Mouse (Mus musculus): ENCODE measurements around the gene Sin3b. TPM values are rescaled to one million over a fixed set of nuclear protein-coding genes. Genes with fewer than 3 reads are reported as not detected.
A peak's percentile ranks its signal among the peaks of the same experiment; 100 is the strongest.

Gene Sin3b
- polyA plus RNA-seq, 2 experiments: 162 to 211 TPM

DNA sequence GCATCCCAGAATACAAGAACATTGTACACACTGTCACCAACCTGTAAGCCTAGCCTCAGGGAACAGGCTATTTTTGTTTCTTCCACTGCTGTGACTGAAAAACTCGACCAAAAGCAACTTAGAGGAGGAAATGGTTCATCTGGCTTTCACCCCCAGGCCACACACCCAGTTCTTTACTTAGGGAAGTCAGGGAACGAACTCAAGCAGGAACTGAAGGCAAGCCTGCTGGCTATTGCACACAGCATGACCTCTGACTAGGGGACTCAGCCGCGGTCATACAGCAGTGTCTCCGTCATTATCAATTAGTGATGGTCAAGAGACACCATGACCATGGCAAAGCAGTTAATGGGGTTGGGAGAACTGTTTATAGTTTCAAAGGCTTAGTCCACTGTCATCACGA, 10.5 kb upstream of the Sin3b start:
- WGBS: 52% methylated on average over 6 of the region's 6 CpGs
- H3K4me3 ChIP-seq (replicated peaks; ENCODE audit: low read length): no peak overlapping the region
- H3K4me1 ChIP-seq (ENCODE audit: control insufficient read depth, insufficient read depth, low read length): no peaks in the 10 kb centered on the region
- H3K9me3 ChIP-seq (ENCODE audit: control insufficient read depth, low read length): no peaks in the 10 kb centered on the region
- no peaks in the 10 kb centered on the region for H3K36me3 ChIP-seq (ENCODE audit: control insufficient read depth, insufficient read depth, low read length)
- DNase-seq (ENCODE audit: low spot score): no peak
- no peak overlapping the region for H3K4me2 ChIP-seq (replicated peaks; ENCODE audit: low read depth, low read length, severe bottlenecking)
- H3K27me3 ChIP-seq (ENCODE audit: control insufficient read depth, insufficient read depth, low read length): no peaks in the 10 kb centered on the region
- TF ChIP-seq POLR2A (IDR thresholded peaks at IDR 0.05; ENCODE audit: borderline replicate concordance, extremely low read depth, insufficient read depth, insufficient read length): no peak
- no peak overlapping the region for H3K9ac ChIP-seq (ENCODE audit: low read depth, low read length, severe bottlenecking)
- no peak overlapping the region for H3K27ac ChIP-seq (replicated peaks; ENCODE audit: low read depth, low read length)
- no peak for ATAC-seq (ENCODE audit: low FRiP score, low read depth)

DNA sequence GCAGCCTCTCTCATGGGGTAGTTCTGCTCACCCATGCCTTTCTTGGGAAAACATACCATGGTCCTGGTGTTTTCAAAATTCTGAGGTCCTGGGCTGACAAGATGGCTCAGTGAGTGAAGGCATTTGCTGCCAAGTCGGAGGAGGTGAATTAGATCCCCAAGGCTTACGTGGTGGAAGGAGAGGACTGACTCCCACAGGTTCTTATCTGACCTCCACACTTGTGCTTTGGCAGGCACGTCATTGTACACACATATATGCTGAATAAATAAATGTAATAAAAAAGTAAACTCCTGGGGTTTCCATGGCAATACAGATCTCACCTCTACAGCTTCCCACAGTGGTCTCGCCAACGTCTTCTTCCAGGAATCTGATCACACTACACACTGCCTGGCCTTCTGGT, 6.5 kb upstream of the Sin3b start:
- ATAC-seq (ENCODE audit: low FRiP score, low read depth) (no peak), DNase-seq (ENCODE audit: low spot score) (no peak)
- Histone ChIP-seq H3K9me3 (ENCODE audit: control insufficient read depth, low read length) (no peaks in the 10 kb centered on the region), H3K4me2 (replicated peaks; ENCODE audit: low read depth, low read length, severe bottlenecking) (no peak overlapping the region), H3K4me1 (ENCODE audit: control insufficient read depth, insufficient read depth, low read length) (no peaks in the 10 kb centered on the region), H3K4me3 (replicated peaks; ENCODE audit: low read length) (no peak overlapping the region), H3K9ac (ENCODE audit: low read depth, low read length, severe bottlenecking) (no peak overlapping the region), H3K36me3 (ENCODE audit: control insufficient read depth, insufficient read depth, low read length) (no peaks in the 10 kb centered on the region), H3K27me3 (ENCODE audit: control insufficient read depth, insufficient read depth, low read length) (no peaks in the 10 kb centered on the region), H3K27ac (replicated peaks; ENCODE audit: low read depth, low read length) (no peak overlapping the region)
- TF ChIP-seq POLR2A (IDR thresholded peaks at IDR 0.05; ENCODE audit: borderline replicate concordance, extremely low read depth, insufficient read depth, insufficient read length): no peak
- 71% methylated on average over 5 of the region's 5 CpGs for WGBS

DNA sequence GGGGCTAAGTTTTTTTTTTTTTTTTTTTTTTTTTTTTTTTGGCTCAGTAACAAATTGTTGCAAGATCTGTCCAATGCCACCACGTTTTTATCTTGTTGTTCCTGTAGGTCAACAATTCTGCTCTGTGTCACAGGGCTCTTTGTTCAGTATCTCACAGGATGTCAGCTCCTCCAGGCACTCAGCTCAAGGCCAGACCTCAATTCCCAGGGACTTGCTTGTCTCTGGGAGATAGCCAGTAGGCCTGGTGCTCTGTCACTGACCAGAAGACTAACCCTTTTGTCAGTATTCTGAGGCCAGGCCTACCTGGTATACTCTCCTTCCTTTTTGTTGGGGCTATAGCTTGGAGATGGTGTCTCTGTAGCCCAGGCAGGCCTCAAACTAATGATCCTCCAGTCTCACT, 2.5 kb upstream of the Sin3b start:
- H3K4me3 ChIP-seq (replicated peaks; ENCODE audit: low read length): no peak overlapping the region
- DNase-seq (ENCODE audit: low spot score) (no peak), ATAC-seq (ENCODE audit: low FRiP score, low read depth) (no peak)
- no peak overlapping the region for H3K4me2 ChIP-seq (replicated peaks; ENCODE audit: low read depth, low read length, severe bottlenecking)
- no peaks in the 10 kb centered on the region for H3K9me3 ChIP-seq (ENCODE audit: control insufficient read depth, low read length)
- H3K4me1 ChIP-seq (ENCODE audit: control insufficient read depth, insufficient read depth, low read length): peaks cover 9% of the 10 kb centered on the region
- TF ChIP-seq POLR2A (IDR thresholded peaks at IDR 0.05; ENCODE audit: borderline replicate concordance, extremely low read depth, insufficient read depth, insufficient read length): no peak
- H3K27ac ChIP-seq (replicated peaks; ENCODE audit: low read depth, low read length): no peak overlapping the region
- no peak overlapping the region for H3K9ac ChIP-seq (ENCODE audit: low read depth, low read length, severe bottlenecking)
- H3K36me3 ChIP-seq (ENCODE audit: control insufficient read depth, insufficient read depth, low read length): peaks cover 10% of the 10 kb centered on the region
- WGBS: 27% methylated on average over 1 of the region's 1 CpGs
- H3K27me3 ChIP-seq (ENCODE audit: control insufficient read depth, insufficient read depth, low read length): no peaks in the 10 kb centered on the region

DNA sequence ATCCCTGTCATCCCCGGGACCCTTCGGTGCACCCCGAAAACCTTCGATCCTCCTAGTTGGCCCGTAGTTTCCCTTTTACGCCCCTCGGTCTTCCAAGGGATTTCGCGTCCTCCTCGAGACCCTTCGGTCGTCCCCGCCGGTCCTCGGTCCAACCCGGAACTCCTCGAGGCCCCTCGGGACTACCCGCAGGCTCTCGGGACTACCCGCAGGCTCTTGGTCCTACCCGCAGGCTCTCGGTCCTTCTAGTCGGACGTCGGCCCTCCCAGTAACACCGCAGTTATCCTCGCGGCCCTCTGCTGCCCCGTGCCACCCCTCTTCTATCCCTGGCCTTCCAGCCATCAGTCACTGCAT, 541 bp downstream of the Sin3b start:
- TF ChIP-seq POLR2A (IDR thresholded peaks at IDR 0.05; ENCODE audit: borderline replicate concordance, extremely low read depth, insufficient read depth, insufficient read length): no peak
- Histone ChIP-seq H3K9ac (ENCODE audit: low read depth, low read length, severe bottlenecking) (peak overlapping the region; percentile 94), H3K4me3 (replicated peaks; ENCODE audit: low read length) (peak overlapping the region; percentile 85), H3K4me1 (ENCODE audit: control insufficient read depth, insufficient read depth, low read length) (peaks cover 9% of the 10 kb centered on the region), H3K4me2 (replicated peaks; ENCODE audit: low read depth, low read length, severe bottlenecking) (peak overlapping the region; percentile 89), H3K36me3 (ENCODE audit: control insufficient read depth, insufficient read depth, low read length) (peaks cover 41% of the 10 kb centered on the region), H3K27ac (replicated peaks; ENCODE audit: low read depth, low read length) (no peak overlapping the region), H3K9me3 (ENCODE audit: control insufficient read depth, low read length) (no peaks in the 10 kb centered on the region), H3K27me3 (ENCODE audit: control insufficient read depth, insufficient read depth, low read length) (no peaks in the 10 kb centered on the region)
- ATAC-seq (ENCODE audit: low FRiP score, low read depth): no peak
- WGBS: under 1% methylated on average over 30 of the region's 30 CpGs
- DNase-seq (ENCODE audit: low spot score): no peak

DNA sequence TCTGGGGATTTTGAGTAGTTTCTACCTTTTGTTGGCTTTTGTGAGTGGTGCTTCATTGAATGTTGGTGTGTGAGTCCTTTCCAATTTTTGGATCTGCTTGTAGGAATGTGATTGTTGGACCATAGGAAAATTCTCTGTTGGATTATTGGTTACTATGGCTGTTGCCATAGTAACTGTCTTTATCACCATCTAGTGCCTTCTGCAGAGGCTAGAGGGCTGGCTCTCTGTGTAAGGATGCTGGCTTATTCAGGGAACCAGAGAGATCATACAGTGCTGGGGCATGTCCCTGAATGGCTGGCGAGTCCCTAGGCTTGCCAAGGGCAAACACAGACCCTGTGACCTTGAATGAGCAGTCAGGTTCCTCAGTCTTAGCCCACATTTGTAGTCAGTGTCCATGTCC, 5.6 kb downstream of the Sin3b start:
- DNase-seq (ENCODE audit: low spot score) (no peak), ATAC-seq (ENCODE audit: low FRiP score, low read depth) (no peak)
- WGBS: 100% methylated on average over 1 of the region's 1 CpGs
- peaks cover 9% of the 10 kb centered on the region for H3K4me1 ChIP-seq (ENCODE audit: control insufficient read depth, insufficient read depth, low read length)
- no peak overlapping the region for H3K9ac ChIP-seq (ENCODE audit: low read depth, low read length, severe bottlenecking)
- H3K9me3 ChIP-seq (ENCODE audit: control insufficient read depth, low read length): no peaks in the 10 kb centered on the region
- TF ChIP-seq POLR2A (IDR thresholded peaks at IDR 0.05; ENCODE audit: borderline replicate concordance, extremely low read depth, insufficient read depth, insufficient read length): no peak
- H3K4me2 ChIP-seq (replicated peaks; ENCODE audit: low read depth, low read length, severe bottlenecking): no peak overlapping the region
- no peaks in the 10 kb centered on the region for H3K27me3 ChIP-seq (ENCODE audit: control insufficient read depth, insufficient read depth, low read length)
- no peak overlapping the region for H3K27ac ChIP-seq (replicated peaks; ENCODE audit: low read depth, low read length)
- no peak overlapping the region for H3K4me3 ChIP-seq (replicated peaks; ENCODE audit: low read length)
- H3K36me3 ChIP-seq (ENCODE audit: control insufficient read depth, insufficient read depth, low read length): peaks cover 90% of the 10 kb centered on the region

DNA sequence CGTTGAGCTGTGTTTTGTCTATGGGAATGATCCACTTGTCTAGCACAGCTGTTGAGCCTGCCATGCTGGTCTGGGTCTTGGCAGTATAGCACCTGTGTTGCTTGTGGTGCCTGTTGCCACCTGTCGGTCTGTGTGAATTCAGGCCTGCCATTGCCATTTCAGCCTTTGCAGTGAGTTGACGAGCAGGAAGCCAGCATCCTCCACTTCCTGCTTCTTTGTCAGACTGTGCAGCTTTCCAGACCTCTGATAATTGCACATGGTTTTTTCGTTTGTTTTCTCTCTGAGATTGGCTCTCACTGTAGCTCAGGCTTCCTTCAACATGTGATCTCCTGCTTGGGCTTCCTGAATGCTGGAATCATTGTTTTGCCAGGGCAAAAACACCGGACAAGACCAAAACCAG, 11.9 kb downstream of the Sin3b start:
- Histone ChIP-seq H3K4me1 (ENCODE audit: control insufficient read depth, insufficient read depth, low read length) (no peaks in the 10 kb centered on the region), H3K36me3 (ENCODE audit: control insufficient read depth, insufficient read depth, low read length) (peaks cover 92% of the 10 kb centered on the region), H3K27ac (replicated peaks; ENCODE audit: low read depth, low read length) (no peak overlapping the region), H3K27me3 (ENCODE audit: control insufficient read depth, insufficient read depth, low read length) (no peaks in the 10 kb centered on the region), H3K4me2 (replicated peaks; ENCODE audit: low read depth, low read length, severe bottlenecking) (no peak overlapping the region), H3K4me3 (replicated peaks; ENCODE audit: low read length) (no peak overlapping the region), H3K9me3 (ENCODE audit: control insufficient read depth, low read length) (no peaks in the 10 kb centered on the region), H3K9ac (ENCODE audit: low read depth, low read length, severe bottlenecking) (no peak overlapping the region)
- WGBS: 78% methylated on average over 5 of the region's 5 CpGs
- ATAC-seq (ENCODE audit: low FRiP score, low read depth) (no peak), DNase-seq (ENCODE audit: low spot score) (no peak)
- TF ChIP-seq POLR2A (IDR thresholded peaks at IDR 0.05; ENCODE audit: borderline replicate concordance, extremely low read depth, insufficient read depth, insufficient read length): no peak

Data from limb, embryonic 14.5 days (tissue).